Mouse (Mus musculus) lung, embryonic 15.5 days (tissue): ENCODE data around the gene Plxna4. TPM values are rescaled to one million over a fixed set of nuclear protein-coding genes. Genes with fewer than 3 reads are reported as not detected.

Source experiments
- ATAC-seq: fragments of 200-750 bp; cut with Nextera tagmentation; 2 replicates; pipeline ENCODE4 v1.8.0; 2017; ENCODE audit warnings: moderate number of reproducible peaks, borderline replicate concordance; ENCODE audit not compliant: low FRiP score, low TSS enrichment; ENCODE audit errors: extremely low read depth
- H3K27ac ChIP-seq: fragments of 300-500 bp; sonication (generic); 2 replicates; pipeline ENCODE4 v1.5.1; 2015; ENCODE audit warnings: moderate library complexity, mild to moderate bottlenecking, inconsistent platforms
- H3K27me3 ChIP-seq: fragments of 300-500 bp; sonication (generic); 2 replicates; pipeline ENCODE4 v1.6.1; 2015; ENCODE audit warnings: inconsistent platforms
- H3K36me3 ChIP-seq: fragments of 300-500 bp; sonication (generic); 2 replicates; pipeline ENCODE4 v1.6.1; 2015; ENCODE audit warnings: inconsistent platforms
- H3K4me1 ChIP-seq: fragments of 300-500 bp; sonication (generic); 2 replicates; pipeline ENCODE4 v1.6.1; 2015; ENCODE audit warnings: inconsistent platforms
- H3K4me2 ChIP-seq: fragments of 300-500 bp; sonication (generic); 2 replicates; pipeline ENCODE4 v1.6.1; 2015; ENCODE audit warnings: inconsistent platforms, mild to moderate bottlenecking, moderate library complexity
- H3K4me3 ChIP-seq: fragments of 300-500 bp; sonication (generic); 2 replicates; pipeline ENCODE4 v1.5.1; 2015; ENCODE audit warnings: mild to moderate bottlenecking, inconsistent platforms
- H3K9ac ChIP-seq: fragments of 300-500 bp; sonication (generic); 2 replicates; pipeline ENCODE4 v1.6.1; 2015; ENCODE audit warnings: inconsistent platforms
- H3K9me3 ChIP-seq: fragments of 300-500 bp; sonication (generic); 2 replicates; pipeline ENCODE4 v1.6.1; 2016; ENCODE audit warnings: inconsistent platforms
- WGBS: fragments of 180-500 bp; shearing (Covaris S2); methylation state at CpG from one replicate; pipeline ENCODE4 v1.1.7; 2015; 5-methylcytosine and 5-hydroxymethylcytosine counted together
- polyA plus RNA-seq: library from polyadenylated mRNA; unstranded; fragments of >200 nt; fragmentation: Nextera tagmentation; extraction: Ambion mirVana; gene quantifications from 2 replicates; pipeline ENCODE4 v1.2.1, GENCODE M21; 2015

Plxna4 gene
- polyA plus RNA-seq, 1 experiment from 2014 or later: 2.1 TPM

- no peak overlapping the region for H3K27ac ChIP-seq
- no peak for ATAC-seq
- 47% methylated on average over 2 of the region's 2 CpGs for WGBS
- H3K4me2 ChIP-seq: no peak overlapping the region
- no peaks in the 10 kb centered on the region for H3K9me3 ChIP-seq
- H3K9ac ChIP-seq: no peak overlapping the region
- no peaks in the 10 kb centered on the region for H3K27me3 ChIP-seq
- H3K36me3 ChIP-seq: no peaks in the 10 kb centered on the region
- H3K4me1 ChIP-seq: no peaks in the 10 kb centered on the region
- H3K4me3 ChIP-seq: no peak overlapping the region
These were observed 307.3 kb downstream of the Plxna4 start for GRCm38 (mm10) chr6:32280728-32281127.

GRCm38 (mm10) chr6:32271463-32271862 lies 316.5 kb downstream of the Plxna4 start:
- 65% methylated on average over 4 of the region's 4 CpGs for WGBS
- no peaks in the 10 kb centered on the region for H3K4me1 ChIP-seq
- H3K9me3 ChIP-seq: no peaks in the 10 kb centered on the region
- no peaks in the 10 kb centered on the region for H3K36me3 ChIP-seq
- H3K9ac ChIP-seq: no peak overlapping the region
- H3K27me3 ChIP-seq: no peaks in the 10 kb centered on the region
- ATAC-seq: no peak
- H3K27ac ChIP-seq: no peak overlapping the region
- H3K4me2 ChIP-seq: no peak overlapping the region
- H3K4me3 ChIP-seq: no peak overlapping the region

GRCm38 (mm10) chr6:32266085-32266484 lies 321.9 kb downstream of the Plxna4 start:
- 77% methylated on average over 7 of the region's 7 CpGs for WGBS
- H3K4me2 ChIP-seq: no peak overlapping the region
- no peaks in the 10 kb centered on the region for H3K27me3 ChIP-seq
- no peak for ATAC-seq
- no peak overlapping the region for H3K9ac ChIP-seq
- H3K9me3 ChIP-seq: no peaks in the 10 kb centered on the region
- no peaks in the 10 kb centered on the region for H3K36me3 ChIP-seq
- no peak overlapping the region for H3K4me3 ChIP-seq
- H3K27ac ChIP-seq: no peak overlapping the region
- no peaks in the 10 kb centered on the region for H3K4me1 ChIP-seq

GRCm38 (mm10) chr6:32261339-32261738 lies 326.7 kb downstream of the Plxna4 start:
- Histone ChIP-seq H3K9ac (no peak overlapping the region), H3K4me1 (no peaks in the 10 kb centered on the region), H3K4me3 (no peak overlapping the region), H3K27ac (no peak overlapping the region), H3K27me3 (no peaks in the 10 kb centered on the region), H3K4me2 (no peak overlapping the region), H3K36me3 (no peaks in the 10 kb centered on the region), H3K9me3 (no peaks in the 10 kb centered on the region)
- 19% methylated on average over 3 of the region's 3 CpGs for WGBS
- ATAC-seq: no peak

- H3K4me1 ChIP-seq: no peaks in the 10 kb centered on the region
- ATAC-seq: no peak
- no peaks in the 10 kb centered on the region for H3K36me3 ChIP-seq
- H3K4me3 ChIP-seq: no peak overlapping the region
- no peak overlapping the region for H3K27ac ChIP-seq
- no peaks in the 10 kb centered on the region for H3K9me3 ChIP-seq
- H3K27me3 ChIP-seq: no peaks in the 10 kb centered on the region
- WGBS: 81% methylated on average over 5 of the region's 5 CpGs
- H3K4me2 ChIP-seq: no peak overlapping the region
- H3K9ac ChIP-seq: no peak overlapping the region
These were observed 327.7 kb downstream of the Plxna4 start for GRCm38 (mm10) chr6:32260341-32260740.

- Histone ChIP-seq H3K4me1 (no peaks in the 10 kb centered on the region), H3K9ac (no peak overlapping the region), H3K27me3 (no peaks in the 10 kb centered on the region), H3K27ac (no peak overlapping the region), H3K4me3 (no peak overlapping the region), H3K36me3 (no peaks in the 10 kb centered on the region), H3K9me3 (no peaks in the 10 kb centered on the region), H3K4me2 (no peak overlapping the region)
- WGBS: 57% methylated on average over 2 of the region's 2 CpGs
- ATAC-seq: no peak
These were observed 332.8 kb downstream of the Plxna4 start for GRCm38 (mm10) chr6:32255191-32255590.

- Histone ChIP-seq H3K27me3 (no peaks in the 10 kb centered on the region), H3K4me3 (no peak overlapping the region), H3K4me2 (no peak overlapping the region), H3K9me3 (no peaks in the 10 kb centered on the region), H3K27ac (no peak overlapping the region), H3K9ac (no peak overlapping the region), H3K36me3 (no peaks in the 10 kb centered on the region), H3K4me1 (no peaks in the 10 kb centered on the region)
- 77% methylated on average over 7 of the region's 7 CpGs for WGBS
- no peak for ATAC-seq
These were observed 335.8 kb downstream of the Plxna4 start for GRCm38 (mm10) chr6:32252168-32252567.

GRCm38 (mm10) chr6:32251674-32252073 lies 336.3 kb downstream of the Plxna4 start:
- Histone ChIP-seq H3K36me3 (no peaks in the 10 kb centered on the region), H3K4me3 (no peak overlapping the region), H3K9me3 (no peaks in the 10 kb centered on the region), H3K4me1 (no peaks in the 10 kb centered on the region), H3K4me2 (no peak overlapping the region), H3K27ac (no peak overlapping the region), H3K9ac (no peak overlapping the region), H3K27me3 (no peaks in the 10 kb centered on the region)
- 69% methylated on average over 10 of the region's 10 CpGs for WGBS
- ATAC-seq: no peak

GRCm38 (mm10) chr6:32246036-32246435 lies 342.0 kb downstream of the Plxna4 start:
- H3K4me3 ChIP-seq: no peak overlapping the region
- H3K4me1 ChIP-seq: no peaks in the 10 kb centered on the region
- H3K9ac ChIP-seq: no peak overlapping the region
- no peak overlapping the region for H3K4me2 ChIP-seq
- H3K27ac ChIP-seq: no peak overlapping the region
- ATAC-seq: no peak
- no peaks in the 10 kb centered on the region for H3K27me3 ChIP-seq
- H3K36me3 ChIP-seq: no peaks in the 10 kb centered on the region
- no peaks in the 10 kb centered on the region for H3K9me3 ChIP-seq
- WGBS: 54% methylated on average over 6 of the region's 6 CpGs

GRCm38 (mm10) chr6:32243040-32243439 lies 345.0 kb downstream of the Plxna4 start:
- Histone ChIP-seq H3K27me3 (no peaks in the 10 kb centered on the region), H3K27ac (no peak overlapping the region), H3K9ac (no peak overlapping the region), H3K9me3 (no peaks in the 10 kb centered on the region), H3K4me2 (no peak overlapping the region), H3K36me3 (no peaks in the 10 kb centered on the region), H3K4me1 (no peaks in the 10 kb centered on the region), H3K4me3 (no peak overlapping the region)
- ATAC-seq: no peak
- 62% methylated on average over 2 of the region's 2 CpGs for WGBS

GRCm38 (mm10) chr6:32231383-32231782 lies 356.6 kb downstream of the Plxna4 start:
- H3K27me3 ChIP-seq: no peaks in the 10 kb centered on the region
- no peaks in the 10 kb centered on the region for H3K4me1 ChIP-seq
- no peaks in the 10 kb centered on the region for H3K9me3 ChIP-seq
- WGBS: 67% methylated on average over 2 of the region's 2 CpGs
- no peak overlapping the region for H3K4me3 ChIP-seq
- H3K27ac ChIP-seq: no peak overlapping the region
- no peak for ATAC-seq
- no peak overlapping the region for H3K4me2 ChIP-seq
- H3K9ac ChIP-seq: no peak overlapping the region
- no peaks in the 10 kb centered on the region for H3K36me3 ChIP-seq

- no peaks in the 10 kb centered on the region for H3K27me3 ChIP-seq
- no peak for ATAC-seq
- no peaks in the 10 kb centered on the region for H3K36me3 ChIP-seq
- WGBS: 58% methylated on average over 1 of the region's 1 CpGs
- H3K9ac ChIP-seq: no peak overlapping the region
- H3K4me3 ChIP-seq: no peak overlapping the region
- no peaks in the 10 kb centered on the region for H3K9me3 ChIP-seq
- H3K4me2 ChIP-seq: no peak overlapping the region
- no peaks in the 10 kb centered on the region for H3K4me1 ChIP-seq
- no peak overlapping the region for H3K27ac ChIP-seq
These were observed 361.4 kb downstream of the Plxna4 start for GRCm38 (mm10) chr6:32226636-32227035.

GRCm38 (mm10) chr6:32224007-32224703 lies 363.8 kb downstream of the Plxna4 start:
- H3K27me3 ChIP-seq: no peaks in the 10 kb centered on the region
- no peak overlapping the region for H3K4me2 ChIP-seq
- ATAC-seq: no peak
- H3K36me3 ChIP-seq: no peaks in the 10 kb centered on the region
- H3K27ac ChIP-seq: no peak overlapping the region
- H3K4me3 ChIP-seq: no peak overlapping the region
- no peak overlapping the region for H3K9ac ChIP-seq
- no peaks in the 10 kb centered on the region for H3K9me3 ChIP-seq
- H3K4me1 ChIP-seq: no peaks in the 10 kb centered on the region
- 65% methylated on average over 7 of the region's 7 CpGs for WGBS
